Mouse (Mus musculus) cortical plate, adult 2 months (tissue): ENCODE data around the gene Ddn. TPM values are rescaled to one million over a fixed set of nuclear protein-coding genes. Genes with fewer than 3 reads are reported as not detected.

Source experiments
- H3K27ac ChIP-seq: fragments of 200-500 bp; 2 replicates; pipeline ENCODE4 v1.5.1; 2012; ENCODE audit warnings: low read length, control low read depth, inconsistent platforms; ENCODE audit not compliant: insufficient read depth
- H3K4me1 ChIP-seq: fragments of 200-500 bp; 2 replicates; pipeline ENCODE4 v1.6.1; 2011; ENCODE audit warnings: low read length; ENCODE audit not compliant: control insufficient read depth, insufficient read depth
- H3K4me3 ChIP-seq: fragments of 200-500 bp; 2 replicates; pipeline ENCODE4 v1.5.1; 2011; ENCODE audit warnings: mild to moderate bottlenecking, low read length, control low read depth; ENCODE audit not compliant: insufficient read depth
- CTCF ChIP-seq: fragments of 200-500 bp; IDR thresholded peaks from 2 replicates; pipeline ENCODE4 v1.5.1; 2011; ENCODE audit warnings: mild to moderate bottlenecking, control low read depth, low read length; ENCODE audit not compliant: insufficient read depth; ENCODE audit errors: extremely low read depth
- POLR2A ChIP-seq: fragments of 200-500 bp; IDR thresholded peaks from 2 replicates; pipeline ENCODE4 v1.6.1; 2011; ENCODE audit warnings: mild to moderate bottlenecking, low read length, control low read depth; ENCODE audit not compliant: insufficient read depth; ENCODE audit errors: extremely low read depth
- polyA plus RNA-seq: library from polyadenylated mRNA; depleted of rRNA; stranded (reverse); fragments of >200 nt; gene quantifications from 2 replicates; pipeline ENCODE4 v1.2.3, GENCODE M21; 2012

The Ddn gene
- polyA plus RNA-seq, 1 experiment = 723 TPM

GRCm38 (mm10) chr15:98808651-98809134, 597 bp downstream of the Ddn start:
- H3K27ac ChIP-seq = peak overlapping the region; percentile 83
- peak overlapping the region; percentile 95 for H3K4me3 ChIP-seq
- TF ChIP-seq CTCF = no peak
- TF ChIP-seq POLR2A = peak; percentile 53; the same call in 1 of the 2 replicates
- H3K4me1 ChIP-seq = peaks cover 9% of the 10 kb centered on the region

- Histone ChIP-seq H3K4me3 (peak overlapping the region; percentile 95), H3K4me1 (peaks cover 7% of the 10 kb centered on the region; the same call in 1 of the 2 replicates), H3K27ac (peak overlapping the region; percentile 83)
- TF ChIP-seq CTCF = no peak
- TF ChIP-seq POLR2A = peak; percentile 70; the same call in 1 of the 2 replicates
These were observed 1.2 kb downstream of the Ddn start for GRCm38 (mm10) chr15:98807895-98808650.

- Histone ChIP-seq H3K4me3 (peak overlapping the region; percentile 95), H3K27ac (peak overlapping the region; percentile 53), H3K4me1 (peaks cover 7% of the 10 kb centered on the region; the same call in 1 of the 2 replicates)
- TF ChIP-seq CTCF = no peak
- no peak for TF ChIP-seq POLR2A
These were observed 2.2 kb downstream of the Ddn start for GRCm38 (mm10) chr15:98806809-98807770.

- peak overlapping the region; percentile 95 for H3K4me3 ChIP-seq
- TF ChIP-seq POLR2A = no peak
- no peak for TF ChIP-seq CTCF
- H3K4me1 ChIP-seq = peaks cover 7% of the 10 kb centered on the region; the same call in 1 of the 2 replicates
- peak overlapping the region; percentile 53 for H3K27ac ChIP-seq
These were observed 3.0 kb downstream of the Ddn start for GRCm38 (mm10) chr15:98806071-98806808.

GRCm38 (mm10) chr15:98805324-98806040, 3.8 kb downstream of the Ddn start:
- H3K4me1 ChIP-seq = peaks cover 7% of the 10 kb centered on the region; the same call in 1 of the 2 replicates

GRCm38 (mm10) chr15:98804054-98804453, 5.2 kb downstream of the Ddn start:
- H3K27ac ChIP-seq = no peak overlapping the region
- no peak overlapping the region for H3K4me3 ChIP-seq
- TF ChIP-seq CTCF (peak; percentile 63), POLR2A (no peak)
- H3K4me1 ChIP-seq = peaks cover 1% of the 10 kb centered on the region; the same call in 1 of the 2 replicates

More at GRCm38 (mm10) chr15:98805324-98806040, 3.8 kb downstream of the Ddn start:
- H3K4me3 ChIP-seq = peak overlapping the region; percentile 95
- TF ChIP-seq CTCF (peak; percentile 45; the same call in 1 of the 2 replicates), POLR2A (peak; percentile 33; the same call in 1 of the 2 replicates)
- H3K27ac ChIP-seq = peak overlapping the region; percentile 36; the same call in 1 of the 2 replicates

- peaks cover 1% of the 10 kb centered on the region; the same call in 1 of the 2 replicates for H3K4me1 ChIP-seq
- no peak for TF ChIP-seq CTCF
- no peak for TF ChIP-seq POLR2A
- no peak overlapping the region for H3K27ac ChIP-seq
- H3K4me3 ChIP-seq = no peak overlapping the region
These were observed 6.4 kb downstream of the Ddn start for GRCm38 (mm10) chr15:98802926-98803325.

- peaks cover 3% of the 10 kb centered on the region; the same call in 1 of the 2 replicates for H3K4me1 ChIP-seq
- peak; percentile 76 for TF ChIP-seq CTCF
- TF ChIP-seq POLR2A = no peak
- H3K27ac ChIP-seq = no peak overlapping the region
- H3K4me3 ChIP-seq = no peak overlapping the region
These were observed 9.9 kb downstream of the Ddn start for GRCm38 (mm10) chr15:98799396-98799795.
